24 mouse cellular contexts compared by ENCODE assay signal in genomic region chr9:99256821-99257220, GRCm38 (mm10). TPM values are rescaled to one million over a fixed set of nuclear protein-coding genes. Genes with fewer than 3 reads are reported as not detected.
A peak's percentile ranks its signal among the peaks of the same experiment; 100 is the strongest.
DNase-seq lines count a peak whose midpoint lies in the region; ATAC-seq and TF ChIP-seq lines count a peak whose summit lies in the region.
"Had no signal": no experiment of that assay in that cellular context is flagged by ENCODE, and none has a peak within 500 bp of the region (broad histone marks: within the 10 kb centered on the region; RNA-seq: fewer than 3 reads in every experiment).

No protein-coding gene starts in this region.

- peak; percentile 58; the same call in 1 of the 2 replicates for ATAC-seq in G1E (ENCODE audit: extremely low read depth, insufficient number of reproducible peaks, low FRiP score, poor library complexity, severe bottlenecking)
- peak; percentile 77 for ATAC-seq in liver, postnatal 0 days
- no peak for ATAC-seq in activated CD4-positive, CD25-positive, alpha-beta regulatory T cell, adult 4 months
- ATAC-seq: forebrain, embryonic 16.5 days; intestine, embryonic 16.5 days had no signal

- DNase-seq in embryo, embryonic 10 days (ENCODE audit: low spot score), result peak; percentile 9
- no peak for DNase-seq in embryo, embryonic 10.5 days (ENCODE audit: low spot score)
- DNase-seq in G1E (ENCODE audit: low spot score), result no peak
- no peak for DNase-seq in liver, postnatal 0 days
- DNase-seq in right cerebral cortex, adult 18-20 months, result no peak
- DNase-seq in cerebellum, adult 9-11 months, result no peak
- DNase-seq: adrenal gland, adult 8-10 months; B cell, adult 2 months; gastrocnemius, adult 2 months; kidney, postnatal 25 days had no signal

- TF ChIP-seq CTCF in G1E (IDR thresholded peaks at IDR 0.05; ENCODE audit: low read depth, low read length), result no peak
- no peak for TF ChIP-seq CTCF in liver, postnatal 0 days (IDR thresholded peaks at IDR 0.05; ENCODE audit: low read depth)

- WGBS in liver, postnatal 0 days (ENCODE audit: insufficient replicate concordance), result 79% methylated on average over 3 of the region's 3 CpGs

- peaks cover 60% of the 10 kb centered on the region for H3K4me1 ChIP-seq in G1E (ENCODE audit: insufficient read depth, low read depth, low read length)
- peaks cover 67% of the 10 kb centered on the region for H3K4me1 ChIP-seq in erythroblast, embryonic 14.5 days (ENCODE audit: control insufficient read depth)
- no peaks in the 10 kb centered on the region for H3K4me1 ChIP-seq in liver, postnatal 0 days (ENCODE audit: insufficient read depth)
- H3K4me1 ChIP-seq: embryonic facial prominence, embryonic 15.5 days; hindbrain, embryonic 12.5 days; lung, embryonic 15.5 days; neural tube, embryonic 15.5 days had no signal

- H3K4me3 ChIP-seq in G1E (ENCODE audit: low read depth, low read length), result no peak overlapping the region; the same call in 1 of the 2 replicates
- peak overlapping the region; percentile 31 for H3K4me3 ChIP-seq in erythroblast, embryonic 14.5 days (replicated peaks)
- no peak overlapping the region for H3K4me3 ChIP-seq in liver, postnatal 0 days (ENCODE audit: low read depth, low read length)
- H3K4me3 ChIP-seq: embryonic facial prominence, embryonic 15.5 days; gastrocnemius, adult 2 months; hindbrain, embryonic 12.5 days; lung, embryonic 15.5 days; megakaryocyte, embryonic 14.5 days; neural tube, embryonic 15.5 days had no signal

- TF ChIP-seq EP300 in liver, postnatal 0 days (IDR thresholded peaks at IDR 0.05; ENCODE audit: low read depth), result peak; percentile 66

- no peak overlapping the region for H3K9ac ChIP-seq in liver, postnatal 0 days (replicated peaks)
- H3K9ac ChIP-seq: embryonic facial prominence, embryonic 15.5 days; hindbrain, embryonic 12.5 days; lung, embryonic 15.5 days; neural tube, embryonic 15.5 days had no signal

- peak overlapping the region; percentile 76 for H3K27ac ChIP-seq in liver, postnatal 0 days (ENCODE audit: low read depth)
- H3K27ac ChIP-seq: embryonic facial prominence, embryonic 15.5 days; gastrocnemius, adult 2 months; hindbrain, embryonic 12.5 days; lung, embryonic 15.5 days; neural tube, embryonic 15.5 days had no signal

- peaks cover 86% of the 10 kb centered on the region for H3K36me3 ChIP-seq in G1E (replicated peaks)
- H3K36me3 ChIP-seq in erythroblast, embryonic 14.5 days (ENCODE audit: control insufficient read depth), result peaks cover 94% of the 10 kb centered on the region
- peaks cover 30% of the 10 kb centered on the region for H3K36me3 ChIP-seq in liver, postnatal 0 days (replicated peaks; ENCODE audit: insufficient read depth, low read length)

- H3K4me2 ChIP-seq in liver, postnatal 0 days (ENCODE audit: low read depth, low read length), result no peak overlapping the region
- H3K4me2 ChIP-seq: embryonic facial prominence, embryonic 15.5 days; hindbrain, embryonic 12.5 days; lung, embryonic 15.5 days; neural tube, embryonic 15.5 days had no signal

- no peaks in the 10 kb centered on the region for H3K9me3 ChIP-seq in G1E (replicated peaks)
- H3K9me3 ChIP-seq in erythroblast, embryonic 14.5 days (ENCODE audit: control insufficient read depth, low read length), result no peaks in the 10 kb centered on the region
- H3K9me3 ChIP-seq in liver, postnatal 0 days (ENCODE audit: low read length), result no peaks in the 10 kb centered on the region
- H3K9me3 ChIP-seq: embryonic facial prominence, embryonic 15.5 days; hindbrain, embryonic 12.5 days; lung, embryonic 15.5 days; megakaryocyte, embryonic 14.5 days; neural tube, embryonic 15.5 days had no signal

- no peaks in the 10 kb centered on the region for H3K27me3 ChIP-seq in G1E (ENCODE audit: insufficient read depth, low read length)
- no peaks in the 10 kb centered on the region for H3K27me3 ChIP-seq in erythroblast, embryonic 14.5 days (ENCODE audit: control insufficient read depth)
- H3K27me3 ChIP-seq in liver, postnatal 0 days (ENCODE audit: insufficient read depth, low read length), result no peaks in the 10 kb centered on the region
- H3K27me3 ChIP-seq: embryonic facial prominence, embryonic 15.5 days; hindbrain, embryonic 12.5 days; lung, embryonic 15.5 days; megakaryocyte, embryonic 14.5 days; neural tube, embryonic 15.5 days had no signal

RNA-seq across cellular contexts. Expression of gene Cep70, which starts 13.7 kb away (rescaled TPM):
- total RNA-seq in G1E (2014; fragmentation: Nextera tagmentation) (126 and 147 TPM in 2 replicates), G1E (2017) (36.4 and 45.5 TPM in 2 replicates)
- polyA plus RNA-seq in G1E (2012), result 2.3 and 4.2 TPM in 2 replicates
- 0.19 and 0.29 TPM in 2 replicates for polyA plus RNA-seq in erythroblast, embryonic 14.5 days (2012)
- polyA plus RNA-seq in liver, postnatal 0 days (2015; fragmentation: Nextera tagmentation; extraction: Ambion mirVana), result 11.4 and 14.8 TPM in 2 replicates
- 10 to 100 TPM; 16.7 to 17.8 TPM for polyA plus RNA-seq in activated CD4-positive, CD25-positive, alpha-beta regulatory T cell, adult 4 months (2017; shearing (Covaris generic))

RNA-seq across cellular contexts. Expression of gene Faiml, which starts 19.8 kb away (rescaled TPM):
- total RNA-seq in G1E (2014; fragmentation: Nextera tagmentation) (not detected in 2 replicates), G1E (2017) (0.35 TPM in 1 of 2 replicates, not detected in the other)
- polyA plus RNA-seq in G1E (2012), result not detected in 2 replicates
- not detected in 2 replicates for polyA plus RNA-seq in erythroblast, embryonic 14.5 days (2012)
- polyA plus RNA-seq in liver, postnatal 0 days (2015; fragmentation: Nextera tagmentation; extraction: Ambion mirVana), result not detected in 2 replicates
- polyA plus RNA-seq in activated CD4-positive, CD25-positive, alpha-beta regulatory T cell, adult 4 months (2017; shearing (Covaris generic)), result not detected
- total RNA-seq: adrenal gland, adult 8-10 months; common myeloid progenitor, adult 5-6 weeks; gastrocnemius, adult 2 months; layer of hippocampus, postnatal 10 days; left cerebral cortex, postnatal 14 days; monocyte, adult 5-6 weeks had no signal
- polyA plus RNA-seq: embryonic facial prominence, embryonic 15.5 days; forebrain, embryonic 16.5 days; heart, embryonic 14.5 days; hindbrain, embryonic 12.5 days; intestine, embryonic 16.5 days; lung, embryonic 15.5 days; neural tube, embryonic 15.5 days had no signal
